Mouse (Mus musculus) kidney, postnatal 10 days (tissue): ENCODE measurements at regions not wholly inside any gene's neighbourhood (a gene's known extent, or its start where the extent isn't known, plus 50 kb on each side); places are given as distances from the start of the nearest gene placed in this dataset.

Source experiments
- DNase-seq: peaks from one replicate; pipeline ENCODE4 v3.0.0; 2021; ENCODE audit warnings: mixed read lengths

GRCm38 (mm10) chr17:87501098-87501497 lies 54.4 kb upstream of the Calm2 start:
- DNase-seq, result no peak

- DNase-seq, result peak; percentile 19
Observed at GRCm38 (mm10) chr17:87501687-87502387, 55.1 kb upstream of the Calm2 start.

GRCm38 (mm10) chr17:87502388-87503369 lies 55.9 kb upstream of the Calm2 start:
- peak; percentile 26 for DNase-seq

GRCm38 (mm10) chr17:87503491-87503890 lies 56.8 kb upstream of the Calm2 start:
- no peak for DNase-seq

GRCm38 (mm10) chr17:87504960-87505681 lies 58.4 kb upstream of the Calm2 start:
- no peak for DNase-seq

- DNase-seq, result no peak
Observed at GRCm38 (mm10) chr17:87507848-87508247, 61.1 kb upstream of the Calm2 start.

GRCm38 (mm10) chr17:87508582-87509253 lies 62.0 kb upstream of the Calm2 start:
- no peak for DNase-seq

GRCm38 (mm10) chr17:87512000-87512611 lies 65.4 kb upstream of the Calm2 start:
- DNase-seq, result no peak

- no peak for DNase-seq
Observed at GRCm38 (mm10) chr17:87513822-87514221, 67.1 kb upstream of the Calm2 start.

GRCm38 (mm10) chr17:87514366-87515126 lies 67.8 kb upstream of the Calm2 start:
- DNase-seq, result no peak

- no peak for DNase-seq
Observed at GRCm38 (mm10) chr17:87517258-87517657, 70.5 kb upstream of the Calm2 start.

- DNase-seq, result no peak
Observed at GRCm38 (mm10) chr17:87519454-87519853, 72.7 kb upstream of the Calm2 start.

GRCm38 (mm10) chr17:87520841-87521240 lies 74.1 kb upstream of the Calm2 start:
- no peak for DNase-seq

- no peak for DNase-seq
Observed at GRCm38 (mm10) chr17:87521622-87522151, 75.0 kb upstream of the Calm2 start.

GRCm38 (mm10) chr17:87522500-87523091 lies 75.9 kb upstream of the Calm2 start:
- DNase-seq, result no peak

- DNase-seq, result no peak
Observed at GRCm38 (mm10) chr17:87523643-87524042, 76.9 kb upstream of the Calm2 start.

GRCm38 (mm10) chr17:87527174-87527573 lies 80.4 kb upstream of the Calm2 start:
- no peak for DNase-seq

- DNase-seq, result peak; percentile 90
Observed at GRCm38 (mm10) chr17:87530162-87530817, 83.6 kb upstream of the Calm2 start.

- DNase-seq, result no peak
Observed at GRCm38 (mm10) chr17:87530818-87531410, 84.2 kb upstream of the Calm2 start.
